Mouse (Mus musculus) cerebellum, postnatal 14 days (tissue): Measurements from ENCODE around the gene Ephb4.

Experiments
- DNase-seq, 2 experiments: peaks; one replicate each; pipeline ENCODE4 v3.0.0; 2021; ENCODE audit warnings: mixed read lengths in 2 of 2

The Ephb4 gene

GRCm38 (mm10) chr5:137349384-137350204 is at the start of gene Ephb4:
Ephb4 (plus strand) TSS chr5:137350109.
- peak; percentile 31 to 61 for DNase-seq

GRCm38 (mm10) chr5:137301253-137301652 is 48.7 kb upstream of the Ephb4 start:
- no peak for DNase-seq

GRCm38 (mm10) chr5:137303609-137304008 is 46.3 kb upstream of the Ephb4 start:
- no peak for DNase-seq

GRCm38 (mm10) chr5:137304165-137304564 is 45.7 kb upstream of the Ephb4 start:
- DNase-seq, result no peak

GRCm38 (mm10) chr5:137304816-137305215 is 45.1 kb upstream of the Ephb4 start:
- DNase-seq, result no peak

GRCm38 (mm10) chr5:137305822-137306221 is 44.1 kb upstream of the Ephb4 start:
- no peak for DNase-seq

- DNase-seq, result no peak
Observed at GRCm38 (mm10) chr5:137306439-137307005, 43.4 kb upstream of the Ephb4 start.

- DNase-seq, result peak; percentile 91 to 94
Observed at GRCm38 (mm10) chr5:137307071-137307912, 42.6 kb upstream of the Ephb4 start, which contains the start of gene Srrt. Srrt (minus strand) TSS chr5:137307674.

- DNase-seq, result no peak
Observed at GRCm38 (mm10) chr5:137308356-137308755, 41.6 kb upstream of the Ephb4 start.

GRCm38 (mm10) chr5:137313466-137314192 is 36.3 kb upstream of the Ephb4 start:
- no peak for DNase-seq

- peak in 1 of 2 experiments; percentile 65 for DNase-seq
Observed at GRCm38 (mm10) chr5:137314193-137315083, 35.5 kb upstream of the Ephb4 start, which contains the start of gene Trip6. Trip6 (minus strand) TSS chr5:137314404.

GRCm38 (mm10) chr5:137315084-137315903 is 34.6 kb upstream of the Ephb4 start:
- peak; percentile 42 to 68 for DNase-seq

GRCm38 (mm10) chr5:137317361-137317760 is 32.5 kb upstream of the Ephb4 start:
- DNase-seq, result no peak

- DNase-seq, result no peak
Observed at GRCm38 (mm10) chr5:137318570-137318969, 31.3 kb upstream of the Ephb4 start.

GRCm38 (mm10) chr5:137320996-137321395 is 28.9 kb upstream of the Ephb4 start:
- DNase-seq, result no peak

GRCm38 (mm10) chr5:137330910-137331309 is 19.0 kb upstream of the Ephb4 start:
- no peak for DNase-seq

- DNase-seq, result no peak
Observed at GRCm38 (mm10) chr5:137332857-137333511, 16.9 kb upstream of the Ephb4 start.

- DNase-seq, result peak; percentile 95 to 99
Observed at GRCm38 (mm10) chr5:137333512-137334174, 16.3 kb upstream of the Ephb4 start, which contains the start of gene Slc12a9. Slc12a9 (minus strand) TSS chr5:137333597.

- no peak for DNase-seq
Observed at GRCm38 (mm10) chr5:137334317-137334716, 15.6 kb upstream of the Ephb4 start.
